Mouse (Mus musculus): ENCODE results near the gene Dlx2. TPM values are rescaled to one million over a fixed set of nuclear protein-coding genes. Genes with fewer than 3 reads are reported as not detected.

Gene Dlx2
- polyA plus RNA-seq, 1 experiment from 2014 or later = not detected

- Histone ChIP-seq H3K9ac (replicated peaks; ENCODE audit: low read depth) (no peak within 1 kb of the TSS), H3K27ac (ENCODE audit: low read length) (no peak within 1 kb of the TSS), H3K9me3 (ENCODE audit: low read length) (no peaks in the 10 kb centered on the region), H3K4me3 (ENCODE audit: low read depth, low read length) (peak within 1 kb of the TSS; percentile 36; the same call in 1 of the 2 replicates), H3K4me2 (replicated peaks; ENCODE audit: low read depth, low read length) (peak within 1 kb of the TSS; percentile 69), H3K4me1 (ENCODE audit: insufficient read depth, low read depth, low read length) (peaks cover 9% of the 10 kb centered on the region), H3K36me3 (ENCODE audit: insufficient read depth, low read length) (no peaks in the 10 kb centered on the region), H3K27me3 (replicated peaks; ENCODE audit: insufficient read depth, low read length) (peaks cover 77% of the 10 kb centered on the region)
- no peak for DNase-seq (ENCODE audit: low spot score)
- ATAC-seq = no peak
- no peak for TF ChIP-seq EP300 (IDR thresholded peaks at IDR 0.05)
- no peak for TF ChIP-seq CTCF (IDR thresholded peaks at IDR 0.05)
- 2% methylated on average over 26 of the region's 26 CpGs for WGBS
Measured at GRCm38 (mm10) chr2:71528014-71528713, 18.4 kb downstream of the Dlx2 start, which contains the start of gene Dlx1. Gene Dlx1, plus strand, starts transcription at chr2:71528113.

DNA sequence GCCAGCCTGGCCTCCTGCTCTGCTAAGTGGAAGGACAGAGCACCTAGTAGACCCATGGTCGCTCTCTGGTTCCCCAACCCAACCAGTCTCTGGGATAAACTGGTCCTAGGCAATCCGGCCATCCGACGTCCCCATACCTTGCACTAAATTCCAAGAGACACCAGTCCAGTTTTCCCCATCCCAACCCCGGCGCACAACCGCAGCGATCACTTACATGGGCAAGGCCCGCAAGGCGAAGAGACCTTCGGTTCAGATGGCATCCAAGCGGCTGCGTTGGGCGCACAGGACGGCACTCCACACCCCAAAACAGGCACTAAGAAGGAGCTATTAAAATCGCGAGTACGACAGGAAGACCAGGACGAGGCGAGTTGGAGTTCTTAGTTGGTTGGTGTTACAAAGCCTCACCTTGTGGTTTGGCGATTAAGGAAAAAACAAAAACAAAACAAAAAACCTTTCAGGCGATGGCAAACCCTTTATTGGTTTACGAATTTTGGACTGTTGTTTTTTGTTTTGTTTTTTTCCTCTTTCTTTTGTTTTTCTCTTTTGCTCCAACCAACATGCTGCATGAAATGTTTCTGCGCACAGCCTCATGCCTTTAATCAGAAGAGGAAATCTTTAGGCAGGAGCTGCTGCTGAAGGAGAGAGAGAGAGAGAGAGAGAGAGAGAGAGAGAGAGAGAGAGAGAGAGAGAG, 19.1 kb downstream of the Dlx2 start:
- H3K27ac ChIP-seq (ENCODE audit: low read length) = no peak overlapping the region
- H3K9me3 ChIP-seq (ENCODE audit: low read length) = no peaks in the 10 kb centered on the region
- ATAC-seq (no peak), DNase-seq (ENCODE audit: low spot score) (no peak)
- 5% methylated on average over 24 of the region's 24 CpGs for WGBS
- H3K36me3 ChIP-seq (ENCODE audit: insufficient read depth, low read length) = no peaks in the 10 kb centered on the region
- no peak overlapping the region for H3K4me3 ChIP-seq (ENCODE audit: low read depth, low read length)
- TF ChIP-seq EP300 (IDR thresholded peaks at IDR 0.05) = no peak
- TF ChIP-seq CTCF (IDR thresholded peaks at IDR 0.05) = no peak
- H3K27me3 ChIP-seq (replicated peaks; ENCODE audit: insufficient read depth, low read length) = peaks cover 70% of the 10 kb centered on the region
- H3K4me1 ChIP-seq (ENCODE audit: insufficient read depth, low read depth, low read length) = peaks cover 9% of the 10 kb centered on the region
- H3K4me2 ChIP-seq (replicated peaks; ENCODE audit: low read depth, low read length) = no peak overlapping the region
- H3K9ac ChIP-seq (replicated peaks; ENCODE audit: low read depth) = no peak overlapping the region

DNA sequence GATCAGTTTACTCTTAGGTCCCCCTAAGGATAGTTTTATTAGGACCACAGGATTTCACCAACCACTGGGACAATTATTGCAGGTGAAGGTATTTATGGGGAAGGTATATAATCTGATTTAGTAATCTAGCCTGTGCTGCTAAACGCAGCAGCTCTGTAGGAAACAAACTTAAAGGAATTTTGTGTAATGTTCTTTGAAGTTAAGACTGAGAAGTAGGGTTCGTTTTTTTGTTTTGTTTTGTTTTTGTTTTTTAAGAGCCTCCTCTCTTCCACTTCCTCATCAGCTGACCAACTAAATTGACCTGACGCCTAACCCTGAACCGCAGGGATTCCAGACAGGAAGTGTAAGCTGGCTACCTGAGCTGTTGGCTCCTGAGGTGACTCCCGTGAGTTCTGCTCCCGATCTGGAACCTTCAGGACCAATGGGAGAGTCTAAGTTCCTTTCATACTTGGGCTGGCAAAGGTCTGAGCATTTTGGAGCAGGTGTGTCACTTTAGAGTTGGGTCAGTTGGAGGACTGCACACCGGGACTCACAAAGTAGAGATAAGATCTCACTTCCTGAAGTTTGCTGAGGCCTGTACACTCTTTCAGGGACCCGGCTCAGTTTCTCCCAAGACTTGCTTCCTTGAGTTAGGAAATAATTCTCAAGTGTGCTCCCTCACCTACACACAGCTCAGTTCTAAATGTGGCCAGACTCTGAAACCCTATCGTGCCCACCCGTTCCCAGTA, 19.8 kb downstream of the Dlx2 start:
- DNase-seq (ENCODE audit: low spot score) = no peak
- Histone ChIP-seq H3K4me3 (ENCODE audit: low read depth, low read length) (no peak overlapping the region), H3K27me3 (replicated peaks; ENCODE audit: insufficient read depth, low read length) (peaks cover 63% of the 10 kb centered on the region)

DNA sequence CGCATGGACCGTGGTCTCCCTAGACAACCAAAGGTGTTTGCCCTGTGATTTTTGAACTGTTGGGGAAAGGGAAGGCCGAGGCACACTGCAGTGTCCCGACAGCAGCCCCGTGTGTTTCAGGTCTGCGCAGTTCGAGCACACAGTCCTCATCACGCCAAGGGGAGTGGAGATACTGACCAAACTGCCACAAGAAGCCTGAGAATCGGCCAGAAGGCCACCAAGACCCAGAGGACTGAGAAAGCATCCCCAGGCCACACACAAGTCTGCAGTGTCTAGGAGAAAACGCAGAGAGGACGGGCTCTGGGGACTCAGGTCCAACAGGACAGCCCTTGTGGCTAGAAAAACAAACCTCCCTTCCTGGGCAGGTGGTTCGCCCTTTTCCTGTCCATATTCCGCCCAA, 21.8 kb downstream of the Dlx2 start:
- no peak overlapping the region for H3K4me2 ChIP-seq (replicated peaks; ENCODE audit: low read depth, low read length)
- DNase-seq (ENCODE audit: low spot score) = no peak
- no peak for ATAC-seq
- no peak overlapping the region for H3K4me3 ChIP-seq (ENCODE audit: low read depth, low read length)
- peaks cover 7% of the 10 kb centered on the region for H3K4me1 ChIP-seq (ENCODE audit: insufficient read depth, low read depth, low read length)
- WGBS = 28% methylated on average over 13 of the region's 13 CpGs
- no peak overlapping the region for H3K9ac ChIP-seq (replicated peaks; ENCODE audit: low read depth)
- no peaks in the 10 kb centered on the region for H3K9me3 ChIP-seq (ENCODE audit: low read length)
- TF ChIP-seq CTCF (IDR thresholded peaks at IDR 0.05) = no peak
- no peak for TF ChIP-seq EP300 (IDR thresholded peaks at IDR 0.05)
- H3K27me3 ChIP-seq (replicated peaks; ENCODE audit: insufficient read depth, low read length) = peaks cover 43% of the 10 kb centered on the region
- H3K27ac ChIP-seq (ENCODE audit: low read length) = no peak overlapping the region
- no peaks in the 10 kb centered on the region for H3K36me3 ChIP-seq (ENCODE audit: insufficient read depth, low read length)

More for the DNA sequence above, 19.8 kb downstream of the Dlx2 start:
- Histone ChIP-seq H3K9ac (replicated peaks; ENCODE audit: low read depth) (no peak overlapping the region), H3K36me3 (ENCODE audit: insufficient read depth, low read length) (no peaks in the 10 kb centered on the region), H3K9me3 (ENCODE audit: low read length) (no peaks in the 10 kb centered on the region), H3K27ac (ENCODE audit: low read length) (no peak overlapping the region), H3K4me1 (ENCODE audit: insufficient read depth, low read depth, low read length) (peaks cover 9% of the 10 kb centered on the region), H3K4me2 (replicated peaks; ENCODE audit: low read depth, low read length) (no peak overlapping the region)
- no peak for ATAC-seq
- WGBS = 2% methylated on average over 10 of the region's 10 CpGs
- TF ChIP-seq CTCF (IDR thresholded peaks at IDR 0.05) = no peak

- ATAC-seq (no peak), DNase-seq (ENCODE audit: low spot score) (no peak)
- H3K9ac ChIP-seq (replicated peaks; ENCODE audit: low read depth) = no peak overlapping the region
- H3K27me3 ChIP-seq (replicated peaks; ENCODE audit: insufficient read depth, low read length) = peaks cover 30% of the 10 kb centered on the region
- H3K4me3 ChIP-seq (ENCODE audit: low read depth, low read length) = no peak overlapping the region
- TF ChIP-seq CTCF (IDR thresholded peaks at IDR 0.05) = no peak
- TF ChIP-seq EP300 (IDR thresholded peaks at IDR 0.05) = no peak
- no peak overlapping the region for H3K27ac ChIP-seq (ENCODE audit: low read length)
- H3K9me3 ChIP-seq (ENCODE audit: low read length) = no peaks in the 10 kb centered on the region
- H3K4me2 ChIP-seq (replicated peaks; ENCODE audit: low read depth, low read length) = no peak overlapping the region
- H3K36me3 ChIP-seq (ENCODE audit: insufficient read depth, low read length) = no peaks in the 10 kb centered on the region
- 29% methylated on average over 4 of the region's 4 CpGs for WGBS
- H3K4me1 ChIP-seq (ENCODE audit: insufficient read depth, low read depth, low read length) = no peaks in the 10 kb centered on the region
Measured at GRCm38 (mm10) chr2:71523431-71523830, 23.1 kb downstream of the Dlx2 start.

GRCm38 (mm10) chr2:71522871-71523270, 23.7 kb downstream of the Dlx2 start:
- no peak for TF ChIP-seq CTCF (IDR thresholded peaks at IDR 0.05)
- TF ChIP-seq EP300 (IDR thresholded peaks at IDR 0.05) = no peak
- Histone ChIP-seq H3K4me3 (ENCODE audit: low read depth, low read length) (no peak overlapping the region), H3K4me2 (replicated peaks; ENCODE audit: low read depth, low read length) (no peak overlapping the region), H3K9me3 (ENCODE audit: low read length) (no peaks in the 10 kb centered on the region), H3K9ac (replicated peaks; ENCODE audit: low read depth) (no peak overlapping the region), H3K27me3 (replicated peaks; ENCODE audit: insufficient read depth, low read length) (peaks cover 25% of the 10 kb centered on the region), H3K27ac (ENCODE audit: low read length) (no peak overlapping the region), H3K4me1 (ENCODE audit: insufficient read depth, low read depth, low read length) (no peaks in the 10 kb centered on the region), H3K36me3 (ENCODE audit: insufficient read depth, low read length) (no peaks in the 10 kb centered on the region)
- 56% methylated on average over 4 of the region's 4 CpGs for WGBS
- no peak for DNase-seq (ENCODE audit: low spot score)
- ATAC-seq = no peak
